Mouse (Mus musculus): ENCODE results near the gene E130309D02Rik. TPM values are rescaled to one million over a fixed set of nuclear protein-coding genes. Genes with fewer than 3 reads are reported as not detected.
A peak's percentile ranks its signal among the peaks of the same experiment; 100 is the strongest.

E130309D02Rik gene
- 24.9 and 28.2 TPM in 2 replicates for polyA plus RNA-seq (2015; fragmentation: Nextera tagmentation; extraction: Ambion mirVana)

GRCm38 (mm10) chr5:143314730-143315513 is at the start of gene E130309D02Rik:
Gene E130309D02Rik, minus strand, starts transcription at chr5:143315360.
- H3K27me3 ChIP-seq (replicated peaks; ENCODE audit: control insufficient read depth, insufficient read depth, low read length) = no peaks in the 10 kb centered on the region
- WGBS = under 1% methylated on average over 59 of the region's 101 CpGs

DNA sequence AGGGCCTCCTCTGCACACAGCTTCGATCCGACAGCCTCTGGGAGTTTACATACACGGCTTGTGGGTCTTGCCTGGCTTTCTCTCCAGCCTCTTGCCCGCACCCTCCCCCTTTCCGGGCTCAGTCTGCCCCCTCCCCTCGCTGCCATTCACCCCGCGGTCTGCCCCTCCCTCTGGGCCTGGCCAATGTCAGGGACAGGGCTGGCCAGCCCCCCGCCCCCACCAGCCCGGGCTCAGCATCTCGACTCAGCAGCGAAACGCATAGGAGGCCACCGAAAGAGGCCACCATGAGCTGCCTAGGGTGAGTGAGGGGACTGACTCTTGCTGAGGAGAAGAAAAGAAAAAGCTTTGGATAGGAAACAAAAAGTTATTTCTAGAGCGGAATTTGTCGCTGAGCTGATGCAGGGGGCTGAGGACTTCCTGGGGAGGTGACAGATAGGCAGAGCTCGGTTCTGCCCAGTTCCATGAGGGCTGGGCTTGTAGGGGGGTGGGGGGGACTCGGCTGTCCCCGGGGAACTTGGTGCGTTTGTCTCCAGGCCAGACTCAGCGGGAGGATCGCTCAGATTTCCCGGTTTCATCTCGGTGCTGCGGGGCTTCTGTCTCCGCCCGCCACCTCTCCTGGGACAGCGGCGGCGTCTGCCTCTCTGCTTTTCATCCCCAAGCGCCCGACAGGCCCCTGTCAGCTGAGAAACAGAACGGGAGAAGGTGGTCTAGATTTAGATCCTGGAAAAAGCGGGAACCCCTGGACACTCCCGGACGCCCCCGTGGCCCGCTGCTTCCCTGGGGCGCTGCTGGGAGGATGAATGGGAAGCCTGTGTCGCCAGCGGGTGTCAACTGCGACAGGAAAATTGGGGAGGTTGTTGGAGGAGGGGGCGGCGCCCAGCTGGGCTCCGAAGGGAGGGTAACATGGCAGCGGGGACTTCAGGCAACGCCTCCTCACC is 48.8 kb upstream of the E130309D02Rik start:
- H3K4me1 ChIP-seq (ENCODE audit: control insufficient read depth, insufficient read depth, low read depth, low read length) = peaks cover 13% of the 10 kb centered on the region
- no peak overlapping the region for H3K27ac ChIP-seq (ENCODE audit: low read depth, low read length)
- no peaks in the 10 kb centered on the region for H3K36me3 ChIP-seq (ENCODE audit: control insufficient read depth, insufficient read depth, low read length)
- peak overlapping the region; percentile 68 for H3K9ac ChIP-seq (ENCODE audit: low read depth, low read length)
- ATAC-seq = peak; percentile 78
- no peaks in the 10 kb centered on the region for H3K9me3 ChIP-seq (ENCODE audit: control insufficient read depth, low read length)
- peak overlapping the region; percentile 89 for H3K4me2 ChIP-seq (ENCODE audit: low read length)
- H3K4me3 ChIP-seq (ENCODE audit: low read length) = peak overlapping the region; percentile 47
- WGBS = under 1% methylated on average over 43 of the region's 47 CpGs
- H3K27me3 ChIP-seq (replicated peaks; ENCODE audit: control insufficient read depth, insufficient read depth, low read length) = peaks cover 15% of the 10 kb centered on the region

More at GRCm38 (mm10) chr5:143314730-143315513, at the start of gene E130309D02Rik:
- Histone ChIP-seq H3K9ac (ENCODE audit: low read depth, low read length) (peak within 1 kb of the TSS; percentile 85), H3K9me3 (ENCODE audit: control insufficient read depth, low read length) (no peaks in the 10 kb centered on the region), H3K4me1 (ENCODE audit: control insufficient read depth, insufficient read depth, low read depth, low read length) (peaks cover 20% of the 10 kb centered on the region), H3K36me3 (ENCODE audit: control insufficient read depth, insufficient read depth, low read length) (peaks cover 12% of the 10 kb centered on the region), H3K27ac (ENCODE audit: low read depth, low read length) (peak within 1 kb of the TSS; percentile 93), H3K4me2 (ENCODE audit: low read length) (peak within 1 kb of the TSS; percentile 74), H3K4me3 (ENCODE audit: low read length) (peak within 1 kb of the TSS; percentile 60)
- ATAC-seq = peak; percentile 83

- Histone ChIP-seq H3K4me2 (ENCODE audit: low read length) (no peak overlapping the region), H3K4me1 (ENCODE audit: control insufficient read depth, insufficient read depth, low read depth, low read length) (peaks cover 15% of the 10 kb centered on the region), H3K9me3 (ENCODE audit: control insufficient read depth, low read length) (no peaks in the 10 kb centered on the region), H3K36me3 (ENCODE audit: control insufficient read depth, insufficient read depth, low read length) (no peaks in the 10 kb centered on the region), H3K9ac (ENCODE audit: low read depth, low read length) (no peak overlapping the region), H3K27ac (ENCODE audit: low read depth, low read length) (no peak overlapping the region), H3K4me3 (ENCODE audit: low read length) (no peak overlapping the region), H3K27me3 (replicated peaks; ENCODE audit: control insufficient read depth, insufficient read depth, low read length) (0 out of 2 replicates have a peak, but pooled peaks cover 3% of the 10 kb centered on the region)
- no peak for ATAC-seq
- WGBS = 55% methylated on average over 7 of the region's 7 CpGs
Observed at GRCm38 (mm10) chr5:143361428-143361827, 46.3 kb upstream of the E130309D02Rik start.

DNA sequence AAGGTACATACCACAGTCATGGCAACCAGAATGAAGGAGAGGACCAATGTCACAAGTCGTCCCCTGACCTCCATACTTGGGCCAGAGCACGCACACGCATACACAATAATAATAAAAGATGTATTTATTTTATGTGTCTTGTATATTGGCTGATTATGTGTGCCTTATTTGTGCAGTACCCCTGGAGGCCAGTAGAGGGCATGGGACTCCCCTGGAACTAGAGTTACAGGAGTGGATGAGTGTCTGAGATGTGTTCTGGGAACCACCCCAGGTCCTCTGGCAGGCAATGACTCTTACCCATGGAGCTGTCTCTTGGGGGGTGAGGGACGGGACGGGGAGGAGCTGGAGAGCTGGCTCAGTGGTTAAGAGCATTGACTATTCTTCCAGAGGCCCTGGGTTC is 44.8 kb upstream of the E130309D02Rik start:
- peaks cover 15% of the 10 kb centered on the region for H3K4me1 ChIP-seq (ENCODE audit: control insufficient read depth, insufficient read depth, low read depth, low read length)
- H3K9ac ChIP-seq (ENCODE audit: low read depth, low read length) = no peak overlapping the region
- WGBS = 57% methylated on average over 5 of the region's 5 CpGs
- no peaks in the 10 kb centered on the region for H3K9me3 ChIP-seq (ENCODE audit: control insufficient read depth, low read length)
- H3K4me3 ChIP-seq (ENCODE audit: low read length) = no peak overlapping the region
- no peak for ATAC-seq
- H3K27ac ChIP-seq (ENCODE audit: low read depth, low read length) = no peak overlapping the region
- H3K4me2 ChIP-seq (ENCODE audit: low read length) = no peak overlapping the region
- H3K27me3 ChIP-seq (replicated peaks; ENCODE audit: control insufficient read depth, insufficient read depth, low read length) = 0 out of 2 replicates have a peak, but pooled peaks cover 3% of the 10 kb centered on the region
- no peaks in the 10 kb centered on the region for H3K36me3 ChIP-seq (ENCODE audit: control insufficient read depth, insufficient read depth, low read length)

GRCm38 (mm10) chr5:143359263-143359662 is 44.1 kb upstream of the E130309D02Rik start:
- 34% methylated on average over 7 of the region's 7 CpGs for WGBS
- H3K9ac ChIP-seq (ENCODE audit: low read depth, low read length) = no peak overlapping the region
- no peak overlapping the region for H3K4me3 ChIP-seq (ENCODE audit: low read length)
- peaks cover 11% of the 10 kb centered on the region for H3K4me1 ChIP-seq (ENCODE audit: control insufficient read depth, insufficient read depth, low read depth, low read length)
- no peak overlapping the region for H3K27ac ChIP-seq (ENCODE audit: low read depth, low read length)
- H3K27me3 ChIP-seq (replicated peaks; ENCODE audit: control insufficient read depth, insufficient read depth, low read length) = 0 out of 2 replicates have a peak, but pooled peaks cover 3% of the 10 kb centered on the region
- no peak overlapping the region for H3K4me2 ChIP-seq (ENCODE audit: low read length)
- no peak for ATAC-seq
- H3K9me3 ChIP-seq (ENCODE audit: control insufficient read depth, low read length) = no peaks in the 10 kb centered on the region
- H3K36me3 ChIP-seq (ENCODE audit: control insufficient read depth, insufficient read depth, low read length) = no peaks in the 10 kb centered on the region

DNA sequence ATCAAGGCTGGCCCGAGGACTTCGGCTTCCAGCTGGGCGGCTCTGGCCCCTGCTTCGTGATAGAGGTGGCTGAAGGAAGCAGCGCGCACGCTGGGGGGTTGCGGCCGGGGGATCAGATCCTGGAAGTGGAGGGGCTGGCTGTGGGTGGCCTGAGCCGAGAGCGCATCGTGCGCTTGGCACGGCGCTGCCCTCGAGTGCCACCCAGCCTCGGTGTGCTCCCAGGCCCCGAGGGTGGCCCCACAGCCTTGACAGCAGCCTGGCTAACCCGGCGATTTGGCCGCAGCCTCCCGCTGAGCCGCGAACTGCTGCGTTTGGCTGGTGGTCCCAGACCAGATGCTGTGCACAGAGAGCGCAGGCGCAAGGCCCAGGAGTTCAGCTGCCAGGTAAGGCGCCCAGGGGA is 42.4 kb upstream of the E130309D02Rik start:
- Histone ChIP-seq H3K36me3 (ENCODE audit: control insufficient read depth, insufficient read depth, low read length) (no peaks in the 10 kb centered on the region), H3K9ac (ENCODE audit: low read depth, low read length) (peak overlapping the region; percentile 60), H3K27me3 (replicated peaks; ENCODE audit: control insufficient read depth, insufficient read depth, low read length) (0 out of 2 replicates have a peak, but pooled peaks cover 3% of the 10 kb centered on the region), H3K27ac (ENCODE audit: low read depth, low read length) (no peak overlapping the region), H3K4me2 (ENCODE audit: low read length) (peak overlapping the region; percentile 51), H3K4me3 (ENCODE audit: low read length) (peak overlapping the region; percentile 27), H3K4me1 (ENCODE audit: control insufficient read depth, insufficient read depth, low read depth, low read length) (peaks cover 3% of the 10 kb centered on the region; the same call in 1 of the 2 replicates), H3K9me3 (ENCODE audit: control insufficient read depth, low read length) (no peaks in the 10 kb centered on the region)
- WGBS = 3% methylated on average over 25 of the region's 28 CpGs
- ATAC-seq = no peak

DNA sequence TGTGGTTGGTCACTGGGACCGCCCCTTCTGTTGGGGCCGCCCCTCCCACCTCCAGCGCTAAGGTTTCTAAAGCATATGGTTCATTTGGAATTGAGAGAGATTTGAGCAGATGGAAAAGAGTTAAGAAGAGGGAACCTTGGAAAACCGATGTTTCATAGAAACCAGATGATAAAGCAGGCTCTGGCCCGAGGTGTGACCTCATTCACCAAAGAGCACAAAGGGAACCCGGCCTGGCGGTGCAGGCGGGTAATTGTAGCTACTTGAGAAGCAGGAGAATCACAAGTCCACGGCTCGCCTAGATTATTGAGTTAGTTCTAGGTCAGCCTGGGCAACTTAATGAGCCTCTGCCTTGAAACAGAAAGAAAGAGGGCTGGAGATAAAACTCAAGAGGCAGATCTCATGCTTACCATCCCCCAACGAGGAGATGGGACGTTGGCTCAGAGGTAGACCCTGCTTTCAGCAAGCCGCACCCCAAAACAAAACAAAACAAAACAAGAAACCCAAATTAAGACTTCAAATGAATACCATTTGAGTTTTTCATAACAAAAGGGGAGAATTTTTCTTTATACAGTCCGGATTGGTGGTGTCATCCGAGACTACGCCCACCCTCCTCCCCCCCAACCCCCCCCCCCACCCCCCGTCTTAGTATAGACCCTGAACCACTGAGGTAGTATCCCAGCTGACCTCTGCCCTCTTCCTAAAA is 41.7 kb upstream of the E130309D02Rik start, which contains the start of gene Grid2ip:
Gene Grid2ip (plus strand): TSS at position 653 of the 703 bp plus-strand sequence.
- 0 out of 2 replicates have a peak, but pooled peaks cover 3% of the 10 kb centered on the region for H3K27me3 ChIP-seq (replicated peaks; ENCODE audit: control insufficient read depth, insufficient read depth, low read length)
- no peak within 1 kb of the TSS for H3K27ac ChIP-seq (ENCODE audit: low read depth, low read length)
- peak within 1 kb of the TSS; percentile 27 for H3K4me3 ChIP-seq (ENCODE audit: low read length)
- H3K9me3 ChIP-seq (ENCODE audit: control insufficient read depth, low read length) = no peaks in the 10 kb centered on the region
- peaks cover 3% of the 10 kb centered on the region; the same call in 1 of the 2 replicates for H3K4me1 ChIP-seq (ENCODE audit: control insufficient read depth, insufficient read depth, low read depth, low read length)
- no peak for ATAC-seq
- no peaks in the 10 kb centered on the region for H3K36me3 ChIP-seq (ENCODE audit: control insufficient read depth, insufficient read depth, low read length)
- WGBS = 17% methylated on average over 15 of the region's 17 CpGs
- peak within 1 kb of the TSS; percentile 51 for H3K4me2 ChIP-seq (ENCODE audit: low read length)
- peak within 1 kb of the TSS; percentile 60 for H3K9ac ChIP-seq (ENCODE audit: low read depth, low read length)

DNA sequence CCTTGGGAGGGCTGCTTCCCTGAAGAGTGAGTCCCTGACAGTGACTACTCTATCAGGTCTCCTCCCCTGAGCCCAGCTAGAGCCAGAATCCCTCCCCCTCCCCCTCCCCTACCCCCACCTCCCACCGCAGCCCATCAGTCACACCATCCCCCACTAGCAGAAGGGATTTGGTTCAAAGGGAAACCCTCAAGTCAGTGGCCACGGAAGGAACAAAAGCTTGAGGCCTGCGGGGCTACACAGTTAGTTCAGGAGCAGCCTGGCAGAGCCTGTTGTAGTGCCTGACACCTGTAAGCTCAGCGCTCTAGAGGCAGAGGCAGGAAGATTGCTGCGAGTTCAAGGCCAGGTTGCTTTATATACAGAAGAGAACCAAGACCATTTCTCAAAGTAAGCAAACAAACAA is 40.9 kb upstream of the E130309D02Rik start:
- no peak for ATAC-seq
- no peaks in the 10 kb centered on the region for H3K36me3 ChIP-seq (ENCODE audit: control insufficient read depth, insufficient read depth, low read length)
- no peak overlapping the region for H3K4me2 ChIP-seq (ENCODE audit: low read length)
- peaks cover 3% of the 10 kb centered on the region; the same call in 1 of the 2 replicates for H3K4me1 ChIP-seq (ENCODE audit: control insufficient read depth, insufficient read depth, low read depth, low read length)
- no peaks in the 10 kb centered on the region; the same call in 1 of the 2 replicates for H3K9me3 ChIP-seq (ENCODE audit: control insufficient read depth, low read length)
- no peak overlapping the region for H3K4me3 ChIP-seq (ENCODE audit: low read length)
- H3K27me3 ChIP-seq (replicated peaks; ENCODE audit: control insufficient read depth, insufficient read depth, low read length) = 0 out of 2 replicates have a peak, but pooled peaks cover 3% of the 10 kb centered on the region
- H3K27ac ChIP-seq (ENCODE audit: low read depth, low read length) = no peak overlapping the region
- WGBS = 36% methylated on average over 5 of the region's 5 CpGs
- H3K9ac ChIP-seq (ENCODE audit: low read depth, low read length) = no peak overlapping the region
